Comparison of ENCODE assay signal across 7 mouse cellular contexts in the genomic region with DNA sequence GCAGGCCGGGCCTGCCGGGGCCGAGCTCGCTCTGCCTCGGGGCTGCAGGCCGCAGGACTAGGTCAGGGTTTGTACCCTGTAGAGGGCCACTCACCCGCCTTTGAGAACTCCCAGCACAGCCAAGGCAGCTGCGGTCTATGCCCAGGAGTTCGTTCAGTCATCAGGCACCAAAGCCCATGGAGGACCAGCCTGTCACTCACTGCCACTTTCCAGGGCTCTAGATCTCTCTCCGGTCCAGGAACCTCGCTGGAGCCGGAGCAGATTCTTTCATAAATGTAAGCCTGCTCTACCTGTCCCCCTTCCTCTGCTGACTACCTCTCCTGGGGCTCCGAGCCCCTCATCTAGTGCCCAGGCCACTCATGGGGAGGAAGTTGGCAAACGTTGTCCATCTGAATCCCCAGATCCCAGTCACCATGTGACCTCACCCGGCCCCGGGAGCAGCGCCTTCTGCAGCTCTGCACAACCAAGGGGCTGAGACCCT. TPM values are rescaled to one million over a fixed set of nuclear protein-coding genes. Genes with fewer than 3 reads are reported as not detected.
A peak's percentile ranks its signal among the peaks of the same experiment; 100 is the strongest.
DNase-seq lines count a peak whose midpoint lies in the region; ATAC-seq and TF ChIP-seq lines count a peak whose summit lies in the region.

No protein-coding gene starts in this region.

- H3K4me3 ChIP-seq in spleen, adult 2 months (ENCODE audit: extremely low read depth, insufficient read depth, insufficient read length): peak overlapping the region; percentile 66
- peak overlapping the region; percentile 88 for H3K4me3 ChIP-seq in hindbrain, embryonic 14.5 days (replicated peaks; ENCODE audit: low read length)
- peak overlapping the region; percentile 72 for H3K4me3 ChIP-seq in midbrain, embryonic 10.5 days

- H3K4me2 ChIP-seq in hindbrain, embryonic 14.5 days (replicated peaks): peak overlapping the region; percentile 93

- 13% methylated on average over 17 of the region's 17 CpGs for WGBS in spleen, adult 2 months
- WGBS in hindbrain, embryonic 14.5 days: 3% methylated on average over 17 of the region's 17 CpGs
- WGBS in midbrain, embryonic 10.5 days: 5% methylated on average over 17 of the region's 17 CpGs

- no peak for TF ChIP-seq POLR2A in spleen, adult 2 months (IDR thresholded peaks at IDR 0.05; ENCODE audit: low read depth, low read length)

- TF ChIP-seq CTCF in spleen, adult 2 months (IDR thresholded peaks at IDR 0.05; ENCODE audit: extremely low read depth, insufficient read depth, insufficient read length, insufficient replicate concordance): no peak

- no peaks in the 10 kb centered on the region for H3K9me3 ChIP-seq in hindbrain, embryonic 14.5 days (ENCODE audit: control insufficient read depth, low read length)
- no peaks in the 10 kb centered on the region for H3K9me3 ChIP-seq in midbrain, embryonic 10.5 days (replicated peaks)

- no peak overlapping the region for H3K27ac ChIP-seq in spleen, adult 2 months (ENCODE audit: insufficient read depth, low read length)
- peak overlapping the region; percentile 78 for H3K27ac ChIP-seq in hindbrain, embryonic 14.5 days
- H3K27ac ChIP-seq in midbrain, embryonic 10.5 days (replicated peaks): peak overlapping the region; percentile 92

- H3K36me3 ChIP-seq in spleen, adult 2 months (ENCODE audit: control insufficient read depth, insufficient read depth, low read length): peaks cover 23% of the 10 kb centered on the region
- peaks cover 59% of the 10 kb centered on the region for H3K36me3 ChIP-seq in hindbrain, embryonic 14.5 days (replicated peaks; ENCODE audit: control insufficient read depth, insufficient read depth)
- peaks cover 67% of the 10 kb centered on the region for H3K36me3 ChIP-seq in midbrain, embryonic 10.5 days

- H3K4me1 ChIP-seq in spleen, adult 2 months (ENCODE audit: control insufficient read depth, insufficient read depth, insufficient read length): peaks cover 11% of the 10 kb centered on the region
- peaks cover 18% of the 10 kb centered on the region for H3K4me1 ChIP-seq in hindbrain, embryonic 14.5 days (replicated peaks; ENCODE audit: control insufficient read depth, insufficient read depth, low read length)
- H3K4me1 ChIP-seq in midbrain, embryonic 10.5 days: peaks cover 27% of the 10 kb centered on the region

- no peak for DNase-seq in spleen, adult 2 months (ENCODE audit: low read depth in 1 of 2, low spot score in 2 of 2)
- no peak for DNase-seq in spleen, postnatal 4 days (ENCODE audit: low spot score in 2 of 2)
- peak; percentile 60 for DNase-seq in embryo, embryonic 11 days
- DNase-seq in hindbrain, embryonic 14.5 days (ENCODE audit: low spot score): no peak
- DNase-seq in midbrain, embryonic 10.5 days (ENCODE audit: low spot score): peak; percentile 67
- DNase-seq in spleen, adult 12 weeks (ENCODE audit: low spot score): no peak

- no peaks in the 10 kb centered on the region for H3K27me3 ChIP-seq in spleen, adult 2 months (ENCODE audit: control insufficient read depth, insufficient read depth, low read length)
- no peaks in the 10 kb centered on the region for H3K27me3 ChIP-seq in hindbrain, embryonic 14.5 days (ENCODE audit: control insufficient read depth, insufficient read depth, low read length)
- no peaks in the 10 kb centered on the region for H3K27me3 ChIP-seq in midbrain, embryonic 10.5 days (ENCODE audit: low read depth, poor library complexity, severe bottlenecking)

- H3K9ac ChIP-seq in hindbrain, embryonic 14.5 days: peak overlapping the region; percentile 86

- no peak for ATAC-seq in hindbrain, embryonic 14.5 days (ENCODE audit: low FRiP score)
- no peak for ATAC-seq in inflammation-experienced regulatory T-cells, adult 6 months

RNA-seq across cellular contexts. Expression of a gene that starts 0.6 kb away (rescaled TPM):
- polyA plus RNA-seq in spleen, adult 2 months (2012; rRNA removed): 54.7 and 62.7 TPM in 2 replicates
- polyA plus RNA-seq in hindbrain, embryonic 14.5 days (2014; fragmentation: Nextera tagmentation; extraction: Ambion mirVana): 28.6 and 28.7 TPM in 2 replicates
- 23.2 and 24.4 TPM in 2 replicates for polyA plus RNA-seq in midbrain, embryonic 10.5 days (2016; fragmentation: Nextera tagmentation; extraction: Ambion mirVana)
- polyA plus RNA-seq in inflammation-experienced regulatory T-cells, adult 6 months (2017; shearing (Covaris generic)): 10 to 100 TPM in 1 of 3 experiments, 1 to 10 TPM in 2; 4.3 to 11.0 (median 8.1) TPM

RNA-seq across cellular contexts. Expression of a gene that starts 1.7 kb away (rescaled TPM):
- polyA plus RNA-seq in spleen, adult 2 months (2012; rRNA removed): 83.1 and 103 TPM in 2 replicates
- polyA plus RNA-seq in hindbrain, embryonic 14.5 days (2014; fragmentation: Nextera tagmentation; extraction: Ambion mirVana): 47.9 and 49.5 TPM in 2 replicates
- 96.8 and 109 TPM in 2 replicates for polyA plus RNA-seq in midbrain, embryonic 10.5 days (2016; fragmentation: Nextera tagmentation; extraction: Ambion mirVana)
- polyA plus RNA-seq in inflammation-experienced regulatory T-cells, adult 6 months (2017; shearing (Covaris generic)): 10 to 100 TPM; 11.2 to 16.2 (median 15.7) TPM

RNA-seq across cellular contexts. Expression of a gene that starts 18.4 kb away (rescaled TPM):
- 0.87 and 1.0 TPM in 2 replicates for polyA plus RNA-seq in spleen, adult 2 months (2012; rRNA removed)
- polyA plus RNA-seq in hindbrain, embryonic 14.5 days (2014; fragmentation: Nextera tagmentation; extraction: Ambion mirVana): 1.9 and 2.2 TPM in 2 replicates
- polyA plus RNA-seq in midbrain, embryonic 10.5 days (2016; fragmentation: Nextera tagmentation; extraction: Ambion mirVana): 1.1 and 1.3 TPM in 2 replicates
- polyA plus RNA-seq in inflammation-experienced regulatory T-cells, adult 6 months (2017; shearing (Covaris generic)): under 1 TPM; 0.55 to 0.90 (median 0.74) TPM

RNA-seq across cellular contexts. Expression of a gene that starts 21.4 kb away (rescaled TPM):
- polyA plus RNA-seq in spleen, adult 2 months (2012; rRNA removed): 14.8 and 17.3 TPM in 2 replicates
- 1.8 and 2.2 TPM in 2 replicates for polyA plus RNA-seq in hindbrain, embryonic 14.5 days (2014; fragmentation: Nextera tagmentation; extraction: Ambion mirVana)
- 2.2 and 2.8 TPM in 2 replicates for polyA plus RNA-seq in midbrain, embryonic 10.5 days (2016; fragmentation: Nextera tagmentation; extraction: Ambion mirVana)
- 1 to 10 TPM; 2.5 to 4.0 (median 3.2) TPM for polyA plus RNA-seq in inflammation-experienced regulatory T-cells, adult 6 months (2017; shearing (Covaris generic))

RNA-seq across cellular contexts. Expression of a gene that starts 31.0 kb away (rescaled TPM):
- 10.6 TPM in 2 replicates for polyA plus RNA-seq in spleen, adult 2 months (2012; rRNA removed)
- polyA plus RNA-seq in hindbrain, embryonic 14.5 days (2014; fragmentation: Nextera tagmentation; extraction: Ambion mirVana): 0.68 and 1.2 TPM in 2 replicates
- 5.1 and 6.5 TPM in 2 replicates for polyA plus RNA-seq in midbrain, embryonic 10.5 days (2016; fragmentation: Nextera tagmentation; extraction: Ambion mirVana)
- polyA plus RNA-seq in inflammation-experienced regulatory T-cells, adult 6 months (2017; shearing (Covaris generic)): 1 to 10 TPM; 2.9 to 5.3 (median 3.2) TPM

Comparison
In these comparisons a context has a peak if more than half of its experiments do, and no peak if none do; other contexts are left out.
1. DNase-seq: peak in embryo, embryonic 11 days (single experiment) and midbrain, embryonic 10.5 days (single experiment); none in spleen, adult 2 months (0 of 2), spleen, postnatal 4 days (0 of 2), hindbrain, embryonic 14.5 days (single experiment) and spleen, adult 12 weeks (single experiment).
2. Peak in every context shown above with its lines, with median percentiles within 50 percentile points of each other: H3K4me3 ChIP-seq.